Mouse (Mus musculus): ENCODE results near the gene Zfp746. TPM values are rescaled to one million over a fixed set of nuclear protein-coding genes. Genes with fewer than 3 reads are reported as not detected.

Zfp746 gene
- total and polyA plus RNA-seq, 3 experiments, result 17.8 to 22.1 TPM; not detected in 1

GRCm38 (mm10) chr6:48025905-48026660 is 60.3 kb downstream of the Zfp746 start:
- H3K27me3 ChIP-seq (ENCODE audit: control insufficient read depth in 1 of 2, insufficient read depth in 2 of 2, low read length in 2 of 2), result no peaks in the 10 kb centered on the region
- DNase-seq (ENCODE audit: low read depth, low spot score), result no peak
- no peaks in the 10 kb centered on the region for H3K79me2 ChIP-seq (ENCODE audit: control insufficient read depth, insufficient read depth, low read length, poor library complexity)
- H3K36me3 ChIP-seq (ENCODE audit: control insufficient read depth in 1 of 2, insufficient read depth in 2 of 2, low read length in 2 of 2), result peaks cover 0 to 16% of the 10 kb centered on the region in 2 experiments; a peak in 2 of 4 replicates
- no peak overlapping the region for H3K27ac ChIP-seq (ENCODE audit: control insufficient read depth, low read depth, low read length)
- H3K9ac ChIP-seq (ENCODE audit: control insufficient read depth, low read depth, low read length, poor library complexity, severe bottlenecking), result no peak overlapping the region
- no peak overlapping the region for H3K4me3 ChIP-seq (ENCODE audit: control insufficient read depth in 1 of 2, insufficient read depth in 1 of 2, low read depth in 2 of 2, low read length in 2 of 2)
- TF ChIP-seq ZMIZ1 (IDR thresholded peaks at IDR 0.05; ENCODE audit: low read depth, low read length), result no peak
- TF ChIP-seq HCFC1 (IDR thresholded peaks at IDR 0.05; ENCODE audit: low read depth, low read length), result no peak
- TF ChIP-seq GATA1 (IDR thresholded peaks at IDR 0.05; ENCODE audit: low read depth, low read length), result no peak
- TF ChIP-seq MAZ (IDR thresholded peaks at IDR 0.05; ENCODE audit: low read depth, low read length), result no peak
- TF ChIP-seq POLR2AphosphoS5 (IDR thresholded peaks at IDR 0.05; ENCODE audit: borderline replicate concordance, low read depth, low read length), result no peak
- no peak for TF ChIP-seq E2F4 (IDR thresholded peaks at IDR 0.05; ENCODE audit: borderline replicate concordance, low read depth, low read length)
- no peaks in the 10 kb centered on the region for H3K9me3 ChIP-seq (replicated peaks; ENCODE audit: insufficient read depth, low read length)
- no peaks in the 10 kb centered on the region for H3K4me1 ChIP-seq (ENCODE audit: control insufficient read depth in 1 of 2, insufficient read depth in 2 of 2, low read length in 2 of 2)

GRCm38 (mm10) chr6:48024994-48025345 is 61.4 kb downstream of the Zfp746 start:
- no peak for DNase-seq (ENCODE audit: low read depth, low spot score)
- H3K9me3 ChIP-seq (replicated peaks; ENCODE audit: insufficient read depth, low read length), result no peaks in the 10 kb centered on the region
- no peak overlapping the region for H3K9ac ChIP-seq (ENCODE audit: control insufficient read depth, low read depth, low read length, poor library complexity, severe bottlenecking)
- peaks cover 0 to 16% of the 10 kb centered on the region in 2 experiments; a peak in 2 of 4 replicates for H3K36me3 ChIP-seq (ENCODE audit: control insufficient read depth in 1 of 2, insufficient read depth in 2 of 2, low read length in 2 of 2)
- no peak for TF ChIP-seq GABPA (IDR thresholded peaks at IDR 0.05; ENCODE audit: low read depth, low read length)
- no peak for TF ChIP-seq MXI1 (IDR thresholded peaks at IDR 0.05; ENCODE audit: low read depth, low read length)
- TF ChIP-seq CTCF (IDR thresholded peaks at IDR 0.05 in 2 of 3, conservative IDR thresholded peaks at IDR 0.05 in 1 of 3; ENCODE audit: control insufficient read depth in 1 of 3, insufficient read depth in 1 of 3, low read depth in 2 of 3, low read length in 3 of 3, poor library complexity in 1 of 3, severe bottlenecking in 1 of 3), result no peak
- TF ChIP-seq ETS1 (IDR thresholded peaks at IDR 0.05; ENCODE audit: low read depth, low read length), result no peak
- no peak overlapping the region for H3K4me3 ChIP-seq (ENCODE audit: control insufficient read depth in 1 of 2, insufficient read depth in 1 of 2, low read depth in 2 of 2, low read length in 2 of 2)
- H3K27me3 ChIP-seq (ENCODE audit: control insufficient read depth in 1 of 2, insufficient read depth in 2 of 2, low read length in 2 of 2), result no peaks in the 10 kb centered on the region
- no peaks in the 10 kb centered on the region for H3K4me1 ChIP-seq (ENCODE audit: control insufficient read depth in 1 of 2, insufficient read depth in 2 of 2, low read length in 2 of 2)
- no peaks in the 10 kb centered on the region for H3K79me2 ChIP-seq (ENCODE audit: control insufficient read depth, insufficient read depth, low read length, poor library complexity)
- no peak overlapping the region for H3K27ac ChIP-seq (ENCODE audit: control insufficient read depth, low read depth, low read length)

GRCm38 (mm10) chr6:48024330-48024993 is 61.9 kb downstream of the Zfp746 start:
- H3K4me3 ChIP-seq (ENCODE audit: control insufficient read depth in 1 of 2, insufficient read depth in 1 of 2, low read depth in 2 of 2, low read length in 2 of 2), result no peak overlapping the region
- no peak for DNase-seq (ENCODE audit: low read depth, low spot score)
- H3K4me1 ChIP-seq (ENCODE audit: control insufficient read depth in 1 of 2, insufficient read depth in 2 of 2, low read length in 2 of 2), result no peaks in the 10 kb centered on the region
- H3K79me2 ChIP-seq (ENCODE audit: control insufficient read depth, insufficient read depth, low read length, poor library complexity), result no peaks in the 10 kb centered on the region
- no peak overlapping the region for H3K27ac ChIP-seq (ENCODE audit: control insufficient read depth, low read depth, low read length)
- H3K9me3 ChIP-seq (replicated peaks; ENCODE audit: insufficient read depth, low read length), result no peaks in the 10 kb centered on the region
- peaks cover 0 to 11% of the 10 kb centered on the region in 2 experiments; a peak in 2 of 4 replicates for H3K36me3 ChIP-seq (ENCODE audit: control insufficient read depth in 1 of 2, insufficient read depth in 2 of 2, low read length in 2 of 2)
- TF ChIP-seq ETS1 (IDR thresholded peaks at IDR 0.05; ENCODE audit: low read depth, low read length), result no peak
- TF ChIP-seq SIN3A (IDR thresholded peaks at IDR 0.05; ENCODE audit: low read length), result no peak
- no peak for TF ChIP-seq ELF1 (IDR thresholded peaks at IDR 0.05; ENCODE audit: low read depth, low read length)
- TF ChIP-seq TBP (IDR thresholded peaks at IDR 0.05; ENCODE audit: low read depth, low read length), result no peak
- TF ChIP-seq UBTF (IDR thresholded peaks at IDR 0.05; ENCODE audit: borderline replicate concordance, insufficient read depth, low read depth, low read length), result no peak
- no peaks in the 10 kb centered on the region for H3K27me3 ChIP-seq (ENCODE audit: control insufficient read depth in 1 of 2, insufficient read depth in 2 of 2, low read length in 2 of 2)
- no peak overlapping the region for H3K9ac ChIP-seq (ENCODE audit: control insufficient read depth, low read depth, low read length, poor library complexity, severe bottlenecking)

All from MEL (cell line).